Mouse (Mus musculus) forebrain, postnatal 0 days (tissue): Measurements from ENCODE around the gene Git1. TPM values are rescaled to one million over a fixed set of nuclear protein-coding genes. Genes with fewer than 3 reads are reported as not detected.
A peak's percentile ranks its signal among the peaks of the same experiment; 100 is the strongest.

Experiments
- ATAC-seq: fragments of 200-750 bp; cut with Nextera tagmentation; 2 replicates; pipeline ENCODE4 v1.8.0; 2017; ENCODE audit warnings: mild to moderate bottlenecking, moderate library complexity
- DNase-seq: peaks from one replicate; pipeline ENCODE4 v3.0.0-alpha.2; 2015
- H3K27ac ChIP-seq: fragments of 300-500 bp; sonication (generic); 2 replicates; pipeline ENCODE4 v1.5.1; 2014; ENCODE audit warnings: low read depth, mild to moderate bottlenecking, antibody characterized with exemption, low read length, moderate library complexity, mixed read lengths
- H3K27me3 ChIP-seq: fragments of 300-500 bp; sonication (generic); 2 replicates; pipeline ENCODE4 v1.6.1; 2014; ENCODE audit warnings: mild to moderate bottlenecking, low read length, mixed read lengths; ENCODE audit not compliant: insufficient read depth
- H3K36me3 ChIP-seq: fragments of 300-500 bp; sonication (generic); 2 replicates; pipeline ENCODE4 v1.6.1; 2014; ENCODE audit warnings: mild to moderate bottlenecking, moderate library complexity; ENCODE audit not compliant: insufficient read depth
- H3K4me1 ChIP-seq: fragments of 300-500 bp; sonication (generic); 2 replicates; pipeline ENCODE4 v1.6.1; 2014; ENCODE audit warnings: antibody characterized with exemption; ENCODE audit not compliant: insufficient read depth
- H3K4me2 ChIP-seq: fragments of 300-500 bp; sonication (generic); 2 replicates; pipeline ENCODE4 v1.6.1; 2014; ENCODE audit warnings: low read depth, mild to moderate bottlenecking, moderate library complexity
- H3K4me3 ChIP-seq: fragments of 300-500 bp; sonication (generic); 2 replicates; pipeline ENCODE4 v1.5.1; 2014; ENCODE audit warnings: low read depth, low read length, mixed read lengths
- H3K9ac ChIP-seq: fragments of 300-500 bp; sonication (generic); 2 replicates; pipeline ENCODE4 v1.6.1; 2014; ENCODE audit warnings: mild to moderate bottlenecking
- H3K9me3 ChIP-seq: fragments of 300-500 bp; sonication (generic); 2 replicates; pipeline ENCODE4 v1.6.1; 2016; ENCODE audit warnings: low read length
- CTCF ChIP-seq: sonication (generic); IDR thresholded peaks from 2 replicates; pipeline ENCODE4 v1.5.1; 2016; ENCODE audit warnings: antibody characterized with exemption, control low read depth, low read depth
- WGBS: fragments of 180-500 bp; shearing (Covaris S2); extraction: QIAGEN DNeasy Blood & Tissue Kit; methylation state at CpG from one replicate; pipeline ENCODE4 v1.1.7; 2014; 5-methylcytosine and 5-hydroxymethylcytosine counted together
- polyA plus RNA-seq: library from polyadenylated mRNA; unstranded; fragments of >200 nt; fragmentation: Nextera tagmentation; extraction: Ambion mirVana; gene quantifications from 2 replicates; pipeline ENCODE4 v1.2.1, GENCODE M21; 2015
- total RNA-seq: library from RNA; depleted of rRNA; stranded (reverse); fragments of >200 nt; gene quantifications from 2 replicates; pipeline ENCODE4 v1.2.3, GENCODE M21; 2014

The Git1 gene
- total and polyA plus RNA-seq, 2 experiments from 2014 or later = 22.1 to 126 TPM

DNA sequence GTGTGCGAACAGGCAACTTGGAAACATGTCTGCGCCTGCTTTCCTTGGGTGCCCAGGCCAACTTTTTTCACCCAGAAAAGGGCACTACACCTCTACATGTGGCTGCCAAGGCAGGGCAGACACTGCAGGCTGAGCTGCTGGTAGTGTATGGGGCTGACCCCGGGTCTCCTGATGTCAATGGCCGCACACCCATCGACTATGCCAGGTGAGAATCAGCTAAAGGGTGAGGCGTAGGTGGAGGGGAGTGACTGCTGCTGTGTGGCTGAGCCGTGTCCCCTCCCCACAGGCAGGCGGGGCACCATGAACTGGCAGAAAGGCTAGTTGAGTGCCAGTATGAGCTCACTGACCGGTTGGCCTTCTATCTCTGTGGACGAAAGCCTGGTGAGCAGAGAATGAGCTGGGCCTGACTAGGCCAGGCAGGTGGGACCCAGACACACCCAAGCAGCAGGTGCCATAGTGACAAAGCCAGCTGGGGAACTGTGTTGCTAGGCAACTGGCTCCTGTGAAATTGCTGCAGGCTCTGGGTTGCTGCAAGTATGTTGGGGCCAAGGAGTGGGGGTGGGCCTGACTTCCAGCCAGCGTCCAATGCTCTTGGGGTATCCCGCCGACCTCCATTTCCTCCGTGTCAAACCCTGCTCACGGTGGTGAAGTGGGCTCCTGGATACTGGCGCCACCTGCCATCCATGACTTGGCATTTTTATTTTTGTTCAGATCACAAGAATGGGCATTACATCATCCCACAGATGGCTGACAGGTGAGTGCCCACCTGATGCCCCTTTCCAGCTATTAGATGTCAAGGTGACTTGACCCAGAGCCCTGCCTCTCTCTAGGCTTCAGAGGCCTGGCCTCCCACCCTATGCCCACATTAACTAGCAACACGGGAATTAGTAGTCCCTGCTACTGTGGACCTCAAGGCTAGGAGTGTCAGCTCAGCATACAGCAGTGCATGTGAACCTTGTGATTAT lies 7.3 kb downstream of the Git1 start:
- no peaks in the 10 kb centered on the region for H3K27me3 ChIP-seq
- no peak overlapping the region for H3K4me2 ChIP-seq
- peak; percentile 45 for DNase-seq
- 0 out of 2 replicates have a peak overlapping the region, but pooled peaks have one; percentile 36 for H3K27ac ChIP-seq
- TF ChIP-seq CTCF = no peak
- H3K36me3 ChIP-seq = peaks cover 52% of the 10 kb centered on the region
- H3K4me1 ChIP-seq = no peaks in the 10 kb centered on the region
- ATAC-seq = peak; percentile 32; the same call in 1 of the 2 replicates
- no peak overlapping the region for H3K4me3 ChIP-seq
- no peak overlapping the region for H3K9ac ChIP-seq
- 77% methylated on average over 17 of the region's 17 CpGs for WGBS
- H3K9me3 ChIP-seq = no peaks in the 10 kb centered on the region

- no peaks in the 10 kb centered on the region for H3K27me3 ChIP-seq
- H3K27ac ChIP-seq = 0 out of 2 replicates have a peak overlapping the region, but pooled peaks have one; percentile 36
- 20% methylated on average over 5 of the region's 5 CpGs for WGBS
- H3K9ac ChIP-seq = no peak overlapping the region
- no peaks in the 10 kb centered on the region for H3K9me3 ChIP-seq
- H3K4me3 ChIP-seq = no peak overlapping the region
- peak; percentile 72 for ATAC-seq
- no peak overlapping the region for H3K4me2 ChIP-seq
- TF ChIP-seq CTCF = peak; percentile 92
- no peaks in the 10 kb centered on the region for H3K4me1 ChIP-seq
- peaks cover 59% of the 10 kb centered on the region for H3K36me3 ChIP-seq
- peak; percentile 89 for DNase-seq
Observed at GRCm38 (mm10) chr11:77501392-77501791, 8.0 kb downstream of the Git1 start.

DNA sequence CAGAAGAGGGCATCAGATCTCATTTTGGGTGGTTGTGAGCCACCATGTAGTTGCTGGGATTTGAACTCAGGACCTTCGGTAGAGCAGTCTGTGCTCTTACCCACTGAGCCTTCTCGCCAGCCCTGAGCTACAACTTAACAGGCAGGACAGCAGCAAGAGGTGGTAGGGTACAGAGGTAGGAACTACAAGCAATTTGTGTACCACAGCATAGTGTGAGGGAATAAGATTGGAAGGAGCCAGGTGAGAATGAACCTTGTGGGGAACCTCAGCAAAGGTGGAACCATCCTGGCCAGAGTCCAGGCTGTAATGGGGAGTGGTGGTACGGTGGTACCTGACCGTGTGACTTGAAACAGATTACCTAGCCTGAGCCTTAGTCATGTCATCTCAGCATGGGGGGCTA lies 8.6 kb downstream of the Git1 start:
- TF ChIP-seq CTCF = no peak
- no peaks in the 10 kb centered on the region for H3K4me1 ChIP-seq
- no peak overlapping the region for H3K9ac ChIP-seq
- H3K4me3 ChIP-seq = no peak overlapping the region
- H3K4me2 ChIP-seq = no peak overlapping the region
- H3K27me3 ChIP-seq = no peaks in the 10 kb centered on the region
- WGBS = 90% methylated on average over 4 of the region's 4 CpGs
- H3K27ac ChIP-seq = no peak overlapping the region
- DNase-seq = no peak
- H3K9me3 ChIP-seq = no peaks in the 10 kb centered on the region
- ATAC-seq = no peak
- peaks cover 65% of the 10 kb centered on the region for H3K36me3 ChIP-seq

DNA sequence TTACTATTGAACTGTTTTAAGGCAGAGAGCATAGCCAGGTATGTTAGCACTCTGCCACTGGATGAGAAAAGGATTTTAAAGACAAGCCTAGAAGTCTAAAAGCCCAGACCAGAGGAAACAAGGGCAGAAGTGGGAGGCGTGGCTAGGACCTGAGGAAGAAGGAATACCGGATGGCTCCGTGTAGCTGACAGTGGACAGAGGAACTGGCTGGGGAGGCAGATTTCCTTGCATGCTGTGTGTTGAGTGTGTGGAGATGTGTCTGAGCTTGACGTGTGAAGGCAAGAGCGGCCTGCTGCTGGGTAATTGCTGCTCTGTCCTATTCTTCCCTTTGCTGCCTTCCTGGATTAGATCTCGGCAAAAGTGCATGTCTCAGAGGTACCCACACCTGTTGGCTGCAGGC lies 9.1 kb downstream of the Git1 start:
- Histone ChIP-seq H3K27ac (no peak overlapping the region), H3K9me3 (no peaks in the 10 kb centered on the region), H3K4me3 (no peak overlapping the region), H3K4me2 (no peak overlapping the region), H3K9ac (no peak overlapping the region), H3K36me3 (peaks cover 66% of the 10 kb centered on the region), H3K4me1 (no peaks in the 10 kb centered on the region), H3K27me3 (no peaks in the 10 kb centered on the region)
- ATAC-seq (no peak), DNase-seq (no peak)
- 92% methylated on average over 6 of the region's 6 CpGs for WGBS
- TF ChIP-seq CTCF = no peak

DNA sequence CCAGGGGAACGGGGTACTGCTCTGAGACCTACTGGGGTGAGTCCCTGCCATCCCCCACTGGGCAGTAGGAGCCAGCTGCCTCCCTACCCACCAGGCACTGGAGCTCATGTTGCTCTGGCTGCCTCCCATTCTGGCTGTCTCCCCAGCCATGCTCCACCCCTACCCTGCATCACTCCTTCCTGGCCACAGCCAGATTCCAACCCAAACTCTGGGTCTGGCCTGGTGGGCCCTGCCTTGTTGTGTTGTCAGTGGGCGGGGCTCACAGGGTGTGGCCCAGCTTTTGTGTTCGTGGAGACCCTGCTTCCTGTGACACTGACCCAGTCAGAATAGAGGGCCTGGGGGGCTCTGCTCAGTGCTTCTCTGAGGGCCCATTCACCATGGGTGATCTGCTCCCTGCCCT lies 10.1 kb downstream of the Git1 start:
- Histone ChIP-seq H3K9me3 (no peaks in the 10 kb centered on the region), H3K27me3 (no peaks in the 10 kb centered on the region), H3K36me3 (peaks cover 66% of the 10 kb centered on the region), H3K4me3 (no peak overlapping the region), H3K9ac (no peak overlapping the region), H3K4me2 (no peak overlapping the region), H3K4me1 (0 out of 2 replicates have a peak, but pooled peaks cover 4% of the 10 kb centered on the region), H3K27ac (no peak overlapping the region)
- no peak for TF ChIP-seq CTCF
- 71% methylated on average over 3 of the region's 3 CpGs for WGBS
- ATAC-seq (no peak), DNase-seq (no peak)

DNA sequence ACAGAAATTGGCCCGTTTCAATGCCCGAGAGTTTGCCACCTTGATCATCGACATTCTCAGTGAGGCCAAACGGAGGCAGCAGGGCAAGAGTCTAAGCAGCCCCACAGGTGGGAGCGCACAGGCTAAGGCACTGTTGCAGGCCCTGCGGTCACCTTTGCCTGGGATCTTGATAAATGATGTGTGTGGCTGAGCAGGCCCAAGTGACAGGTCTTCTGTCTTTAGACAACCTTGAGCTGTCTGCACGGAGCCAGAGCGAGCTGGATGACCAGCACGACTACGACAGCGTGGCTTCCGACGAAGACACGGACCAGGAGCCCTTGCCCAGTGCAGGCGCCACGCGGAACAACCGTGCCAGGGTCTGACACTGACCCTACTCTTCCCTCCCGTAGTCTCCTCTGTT lies 11.0 kb downstream of the Git1 start:
- H3K27ac ChIP-seq = no peak overlapping the region
- no peak overlapping the region for H3K4me2 ChIP-seq
- no peaks in the 10 kb centered on the region for H3K27me3 ChIP-seq
- 0 out of 2 replicates have a peak, but pooled peaks cover 4% of the 10 kb centered on the region for H3K4me1 ChIP-seq
- TF ChIP-seq CTCF = no peak
- 94% methylated on average over 19 of the region's 19 CpGs for WGBS
- peaks cover 61% of the 10 kb centered on the region for H3K36me3 ChIP-seq
- no peak overlapping the region for H3K9ac ChIP-seq
- H3K4me3 ChIP-seq = no peak overlapping the region
- DNase-seq (no peak), ATAC-seq (no peak)
- H3K9me3 ChIP-seq = no peaks in the 10 kb centered on the region

DNA sequence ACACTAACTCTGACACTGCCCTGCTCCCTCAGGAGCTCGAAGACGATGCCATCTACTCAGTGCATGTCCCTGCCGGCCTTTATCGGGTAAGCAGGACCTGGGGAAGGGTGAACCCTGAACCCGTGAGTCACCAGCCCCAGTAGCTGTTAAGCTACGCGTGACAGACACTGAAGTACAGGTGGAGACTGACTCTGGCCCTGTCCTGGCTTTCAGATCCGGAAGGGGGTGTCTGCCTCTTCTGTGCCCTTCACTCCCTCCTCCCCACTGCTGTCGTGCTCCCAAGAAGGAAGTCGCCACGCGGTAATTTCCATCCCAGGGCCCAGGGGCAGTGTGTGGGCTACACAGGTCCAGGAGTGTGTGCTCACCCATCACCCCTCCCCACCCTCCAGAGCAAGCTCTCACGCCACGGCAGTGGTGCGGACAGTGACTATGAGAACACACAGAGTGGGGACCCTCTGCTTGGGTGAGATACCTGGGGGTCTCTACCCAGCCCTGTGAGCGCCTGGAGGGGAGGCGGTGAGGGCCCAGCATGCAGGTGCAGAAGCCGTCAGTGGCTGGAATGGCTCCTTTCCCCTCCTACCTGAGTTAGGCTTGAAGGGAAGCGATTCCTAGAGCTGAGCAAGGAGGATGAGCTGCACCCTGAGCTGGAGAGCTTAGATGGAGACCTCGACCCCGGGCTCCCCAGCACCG lies 12.1 kb downstream of the Git1 start:
- H3K4me2 ChIP-seq = no peak overlapping the region
- no peak overlapping the region for H3K27ac ChIP-seq
- DNase-seq (no peak), ATAC-seq (no peak)
- no peaks in the 10 kb centered on the region for H3K9me3 ChIP-seq
- no peak for TF ChIP-seq CTCF
- no peak overlapping the region for H3K4me3 ChIP-seq
- WGBS = 89% methylated on average over 22 of the region's 22 CpGs
- 0 out of 2 replicates have a peak, but pooled peaks cover 4% of the 10 kb centered on the region for H3K4me1 ChIP-seq
- H3K27me3 ChIP-seq = no peaks in the 10 kb centered on the region
- H3K36me3 ChIP-seq = peaks cover 50% of the 10 kb centered on the region
- H3K9ac ChIP-seq = no peak overlapping the region
